Mouse (Mus musculus) common myeloid progenitor, adult 5-6 weeks (primary cell): Measurements from ENCODE around the gene Emilin2. TPM values are rescaled to one million over a fixed set of nuclear protein-coding genes. Genes with fewer than 3 reads are reported as not detected.

ENCODE experiments used
- ATAC-seq: replicated peaks from 2 replicates; pipeline ENCODE4 v1.8.0; 2016; ENCODE audit warnings: low read depth, mild to moderate bottlenecking, moderate TSS enrichment, inconsistent platforms; ENCODE audit not compliant: poor library complexity, severe bottlenecking
- total RNA-seq: library from RNA; stranded (forward); fragments of 200-1000, 187-1606 nt; gene quantifications from 2 replicates; pipeline ENCODE4 v1.2.3, GENCODE M21; 2017

Emilin2 gene
- total RNA-seq, 1 experiment from 2014 or later = 41.2 TPM

DNA sequence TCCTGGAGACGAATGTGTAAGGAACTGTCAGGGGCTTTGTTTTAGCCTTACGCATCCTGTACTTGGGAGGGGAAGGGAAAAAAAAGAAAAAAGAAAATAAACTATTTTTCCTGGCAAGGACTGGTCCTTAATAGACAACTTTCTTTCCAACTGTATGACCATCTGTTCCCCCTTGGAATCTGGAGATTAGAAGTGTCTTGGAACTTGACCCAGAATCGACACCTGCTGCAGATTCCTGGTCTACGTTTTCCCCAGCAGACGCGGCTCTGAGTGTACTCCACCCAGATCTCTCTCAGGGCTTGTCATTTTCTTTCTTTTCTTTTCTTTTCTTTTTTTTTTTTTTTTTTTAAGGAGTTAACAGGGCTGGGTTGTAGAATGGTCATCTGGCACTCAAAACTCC is 8.3 kb downstream of the Emilin2 start:
- no peak for ATAC-seq

DNA sequence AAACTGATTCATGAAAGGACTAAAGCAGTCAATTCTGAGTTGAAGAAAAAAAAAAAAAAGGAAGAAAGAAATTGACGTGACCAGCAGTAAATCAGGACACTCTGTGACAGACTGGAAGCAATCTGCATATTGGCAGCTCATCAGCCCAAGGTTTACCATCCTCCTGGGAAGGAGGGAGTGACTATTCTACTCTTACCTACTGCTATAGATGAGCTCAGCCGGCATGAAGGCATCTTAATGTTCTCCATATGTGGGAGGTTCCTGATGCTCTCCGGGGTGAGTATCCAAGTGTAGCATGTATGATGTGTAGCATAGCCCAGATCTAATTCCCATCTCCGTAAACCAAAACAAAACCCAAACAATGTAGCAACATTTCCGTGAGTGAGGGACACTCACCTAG is 10.4 kb downstream of the Emilin2 start:
- ATAC-seq = no peak

DNA sequence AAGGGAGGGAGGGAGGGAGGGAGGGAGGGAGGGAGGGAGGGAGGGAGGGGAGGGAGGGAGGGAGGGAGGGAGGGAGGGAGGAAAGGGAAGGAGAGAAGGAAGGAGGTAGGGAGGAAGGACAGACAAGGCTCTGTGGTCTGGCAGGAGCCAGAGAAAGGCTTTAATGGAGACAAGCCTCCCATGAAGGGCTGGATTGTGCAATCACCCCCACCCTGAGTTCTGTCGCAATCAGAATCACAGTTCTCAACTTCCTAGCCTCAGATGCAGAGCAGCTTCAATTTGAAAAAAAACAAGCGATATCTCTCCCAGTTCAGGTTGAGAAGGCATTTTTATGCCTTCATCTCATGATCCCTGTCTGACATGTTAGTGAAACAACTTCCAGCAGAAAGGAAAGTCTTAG is 11.4 kb downstream of the Emilin2 start:
- peak; percentile 88 for ATAC-seq

DNA sequence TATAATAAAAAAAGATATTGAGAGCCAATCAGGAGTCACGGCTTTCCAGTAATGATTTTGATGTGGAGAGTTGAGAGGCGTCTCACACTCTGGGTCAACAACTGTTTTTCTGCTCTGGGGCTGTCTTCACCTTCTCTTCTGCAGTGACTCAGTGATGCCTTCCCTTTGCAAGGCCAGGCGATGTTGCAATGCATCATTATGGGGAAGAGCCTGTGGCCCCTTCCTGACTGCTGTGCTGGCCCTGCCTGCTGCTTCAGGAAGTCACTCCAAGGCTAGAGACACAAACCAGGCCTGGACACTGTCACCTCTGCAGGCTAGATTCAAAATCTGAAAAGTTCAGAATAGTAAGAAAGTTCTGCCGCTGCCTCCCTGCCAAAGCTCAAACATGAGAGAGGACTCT is 11.9 kb downstream of the Emilin2 start:
- ATAC-seq = peak; percentile 74

DNA sequence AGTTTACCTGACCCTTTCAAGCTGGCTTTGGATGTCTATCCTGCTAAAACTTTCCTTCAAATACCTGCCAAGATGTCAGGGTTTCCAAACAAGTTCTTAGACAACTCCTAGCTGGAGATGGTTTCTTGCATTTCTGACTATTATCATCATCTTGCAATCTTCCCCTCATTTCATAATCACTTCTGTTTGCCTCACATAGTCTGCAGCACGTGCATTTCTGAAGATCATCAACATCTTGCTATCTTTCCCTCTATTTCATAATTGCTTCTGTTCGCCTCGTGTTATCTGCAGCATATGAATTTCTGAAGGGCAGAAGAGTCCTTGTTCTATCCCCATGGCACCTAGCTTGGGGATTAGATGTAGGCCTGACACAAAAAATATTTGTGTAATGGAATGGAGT is 17.2 kb downstream of the Emilin2 start:
- ATAC-seq = no peak

DNA sequence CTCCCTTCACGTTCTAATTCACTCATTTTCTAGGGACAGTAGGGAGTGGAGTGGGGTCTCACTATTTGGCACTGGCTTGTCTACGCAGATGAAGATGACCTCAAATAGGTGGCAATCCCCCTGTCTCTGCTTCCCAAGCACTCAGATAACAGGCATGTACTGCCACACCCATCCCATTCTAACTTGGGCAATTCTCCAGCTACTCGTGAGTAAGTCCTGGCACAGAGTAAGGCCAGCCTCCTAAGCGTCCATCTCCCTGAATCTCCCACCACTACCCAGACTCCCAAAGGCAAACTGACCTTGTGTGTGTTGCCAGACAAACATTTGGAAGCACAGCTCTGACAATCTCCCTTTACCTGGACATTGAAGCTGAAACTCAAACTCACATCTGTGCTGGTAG is 18.9 kb downstream of the Emilin2 start:
- no peak for ATAC-seq

DNA sequence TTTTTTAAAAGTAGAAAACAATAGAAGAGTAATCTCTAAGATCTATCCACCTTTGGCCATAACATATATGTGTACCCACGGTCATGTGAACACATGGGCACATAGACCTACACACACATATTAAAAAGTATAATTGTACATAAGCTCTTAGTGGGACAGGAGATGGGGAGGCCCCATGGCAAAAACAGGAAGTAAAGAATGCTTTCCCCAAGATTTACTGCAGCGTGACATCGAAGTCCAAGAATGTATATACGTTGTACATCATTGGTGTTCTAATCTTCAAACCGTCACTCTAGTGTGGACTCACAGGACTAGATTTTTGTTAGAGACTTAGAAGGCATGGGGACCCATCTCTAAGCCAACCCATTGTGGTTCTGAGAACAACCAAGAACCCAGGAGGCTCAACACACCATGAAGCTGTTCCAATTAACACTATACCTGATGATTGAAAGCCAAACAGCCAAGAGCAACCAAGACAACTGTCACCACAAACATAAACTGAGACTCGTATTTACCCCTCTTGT is 19.8 kb downstream of the Emilin2 start:
- no peak for ATAC-seq

DNA sequence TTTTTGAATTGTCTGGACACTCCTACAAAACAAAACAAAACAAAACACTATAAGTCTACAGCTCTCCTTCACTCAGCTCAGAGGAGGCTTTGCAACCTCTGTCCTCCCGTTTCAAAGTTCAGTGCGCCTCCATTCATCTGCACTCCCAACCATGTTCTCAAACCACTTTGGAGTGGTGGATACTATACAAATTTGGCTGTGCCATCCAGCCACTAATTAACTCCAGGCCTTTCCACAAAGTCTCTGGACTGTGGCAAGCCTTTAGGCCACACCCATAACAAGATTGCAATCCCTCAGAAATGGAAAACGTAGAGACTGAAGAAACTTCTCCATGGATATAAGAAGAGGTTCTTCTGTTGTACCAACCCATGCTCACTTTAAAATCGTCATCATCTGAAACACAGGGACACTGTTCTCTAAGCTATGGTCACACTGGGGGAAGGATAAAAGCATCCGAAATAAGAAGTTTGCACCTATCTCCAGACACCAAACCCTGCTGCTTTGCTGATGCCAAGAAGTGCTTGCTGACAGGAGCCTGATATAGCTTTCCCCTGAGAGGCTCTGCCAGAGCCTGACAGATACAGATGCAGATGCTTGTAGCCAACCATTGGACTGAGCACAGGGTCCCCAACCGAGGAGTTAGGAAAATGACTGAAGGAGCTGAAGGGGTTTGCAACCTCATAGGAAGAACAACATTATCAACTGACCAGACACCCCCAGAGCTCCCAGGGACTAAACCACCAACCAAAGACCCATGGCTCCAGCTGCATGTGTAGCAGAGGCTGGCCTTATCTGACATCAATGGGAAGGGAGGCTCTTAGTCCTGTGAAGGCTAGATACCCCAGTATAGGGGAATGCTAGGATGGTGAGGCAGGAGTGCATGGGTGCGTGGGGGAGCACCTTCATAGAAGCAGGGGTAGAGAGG is 21.0 kb downstream of the Emilin2 start:
- no peak for ATAC-seq

DNA sequence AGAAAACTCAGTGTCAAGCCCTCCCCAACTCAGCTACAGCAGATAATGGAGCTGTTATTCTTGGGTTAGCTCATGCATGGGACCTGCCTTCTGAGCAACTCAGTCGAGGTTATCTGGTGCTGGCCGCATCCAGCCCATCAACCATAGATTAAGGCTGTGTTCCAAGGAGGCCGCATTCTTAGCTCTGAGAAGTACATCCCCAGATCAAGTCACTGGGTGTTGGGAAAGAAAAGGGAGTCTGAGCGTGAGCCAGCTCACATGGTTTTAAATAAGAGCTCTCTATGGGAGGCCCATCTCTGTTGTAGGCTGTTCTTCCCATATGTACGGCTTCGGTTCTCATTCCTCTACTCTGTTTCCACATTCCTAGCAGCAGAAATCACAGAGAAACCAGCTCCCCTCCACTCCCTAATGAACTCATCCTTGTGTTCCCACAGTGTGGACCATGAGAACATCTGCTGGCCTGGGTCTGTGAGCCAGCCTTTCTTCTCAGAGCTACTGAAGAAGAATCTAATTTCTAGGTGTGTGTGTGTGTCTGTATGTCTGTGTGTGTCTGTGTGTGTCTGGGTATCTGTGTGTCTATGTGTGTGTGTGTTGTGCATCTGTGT is 22.1 kb downstream of the Emilin2 start:
- no peak for ATAC-seq

DNA sequence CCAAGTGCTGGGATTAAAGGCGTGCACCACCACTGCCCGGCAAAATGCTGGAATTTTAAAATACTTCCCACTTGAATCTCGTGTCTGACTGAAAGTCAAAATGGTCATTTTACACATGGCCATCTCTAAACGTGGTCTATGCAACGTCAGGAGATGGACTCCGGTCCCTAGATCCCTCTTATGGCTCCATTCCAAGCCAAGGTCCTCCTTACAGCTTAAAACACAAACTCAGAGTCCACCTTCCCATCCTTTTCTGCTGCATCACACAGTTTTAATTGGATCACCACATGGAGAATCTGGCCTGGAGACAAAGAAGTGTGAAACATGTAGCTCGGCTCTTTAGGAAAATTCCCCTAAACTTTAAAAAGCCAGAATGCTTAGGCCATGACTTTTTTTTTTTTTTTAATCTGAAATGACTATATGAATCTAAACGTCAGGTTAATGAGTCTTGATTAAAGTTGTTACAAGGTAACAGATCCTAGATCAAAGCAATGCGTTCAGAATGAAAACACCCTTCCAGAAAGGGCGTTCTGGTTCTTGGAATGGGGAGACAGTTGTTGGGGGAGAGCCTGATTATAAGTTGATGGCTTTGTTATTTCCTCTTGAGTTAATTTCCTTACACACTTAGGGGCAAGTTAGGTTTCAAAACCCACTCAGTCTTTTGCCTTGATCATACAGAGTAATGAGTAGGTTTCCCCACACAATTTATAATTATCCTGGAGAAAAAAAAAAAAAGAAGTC is 22.8 kb downstream of the Emilin2 start:
- ATAC-seq = no peak

DNA sequence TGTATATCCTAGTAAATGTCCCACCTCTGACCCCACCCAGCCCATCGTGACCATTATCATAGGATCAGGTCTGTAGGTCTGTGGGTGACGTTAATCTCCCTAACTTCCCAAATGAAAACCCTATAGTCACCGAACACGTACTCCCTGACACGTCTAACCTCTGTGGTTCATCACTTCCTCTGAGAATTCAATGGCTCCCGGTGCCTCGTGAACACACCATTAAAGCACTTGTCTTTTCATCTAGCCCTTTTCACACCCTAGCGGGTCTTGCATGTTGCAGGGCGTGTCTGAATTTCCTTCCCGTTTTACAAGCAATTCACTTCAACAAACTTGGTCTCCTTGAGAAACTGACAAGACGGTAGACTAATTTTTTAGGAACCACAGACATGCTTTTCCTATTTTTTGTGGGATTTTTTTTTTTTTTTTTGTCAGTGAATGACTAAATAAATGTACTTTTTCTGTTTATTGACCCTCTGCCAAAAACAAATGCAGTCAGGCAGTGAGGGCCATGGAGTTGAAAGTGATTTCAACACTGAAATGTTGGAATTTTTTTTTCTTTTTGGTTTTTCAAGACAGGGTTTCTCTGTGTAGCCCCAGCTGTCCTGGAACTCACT is 23.5 kb downstream of the Emilin2 start:
- peak; percentile 81 for ATAC-seq

DNA sequence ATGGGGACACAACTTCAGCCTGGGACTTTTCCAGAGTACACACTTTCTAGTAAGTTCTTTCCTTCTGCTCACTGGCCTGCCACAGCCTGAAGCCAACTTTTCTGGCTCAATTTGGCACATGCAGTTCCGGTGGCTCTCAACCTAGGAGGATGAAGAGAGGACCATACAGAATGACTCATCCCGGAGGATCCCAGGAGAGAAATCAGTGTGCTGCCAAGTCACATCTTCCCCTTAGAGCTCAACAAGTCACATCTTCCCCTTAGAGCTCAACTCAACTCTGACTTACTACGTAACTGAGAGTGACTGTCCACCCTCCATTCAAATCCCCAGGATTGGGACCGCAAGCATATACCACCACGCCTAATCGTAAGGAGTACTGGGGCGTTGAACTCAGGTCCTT is 24.2 kb downstream of the Emilin2 start:
- ATAC-seq = no peak

DNA sequence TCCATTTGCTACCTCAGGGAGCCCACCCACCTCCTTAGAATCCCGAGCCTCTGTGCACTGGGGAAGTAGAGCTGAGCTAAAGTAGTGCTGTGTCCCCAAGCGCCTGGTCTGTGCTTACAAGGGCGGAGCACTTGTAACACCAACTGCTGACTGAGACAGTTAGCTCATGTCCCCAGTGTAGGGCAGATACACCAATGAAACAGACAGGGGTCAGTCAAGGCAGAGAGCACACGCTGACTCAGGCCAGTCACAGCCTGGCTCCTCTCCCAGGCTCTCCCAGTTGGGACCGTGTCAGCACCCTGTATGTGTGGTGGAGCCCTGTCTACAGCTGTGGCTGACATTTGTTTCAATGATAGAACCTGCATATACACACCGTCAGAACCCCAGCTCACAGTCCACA is 25.8 kb downstream of the Emilin2 start:
- ATAC-seq = peak; percentile 11; the same call in 1 of the 2 replicates

DNA sequence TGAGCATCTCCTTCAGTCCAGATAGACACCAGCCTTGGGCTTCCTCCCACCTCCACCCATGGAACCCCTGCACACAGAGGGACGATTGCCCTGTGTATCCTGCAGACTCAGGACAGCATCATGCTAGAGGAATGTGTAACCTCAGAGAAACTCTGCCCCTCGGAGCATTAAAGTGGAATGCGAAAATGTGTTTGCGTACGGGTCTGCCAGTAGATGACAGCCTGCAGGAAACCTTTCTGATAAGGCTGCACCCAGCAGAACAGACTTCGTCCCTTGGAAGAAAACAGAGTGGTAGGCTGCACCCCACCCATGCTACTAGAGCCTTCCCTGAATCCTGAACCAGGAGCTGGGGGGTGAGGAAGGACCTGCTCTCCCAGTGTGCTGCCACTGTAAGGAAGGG is 26.9 kb downstream of the Emilin2 start:
- ATAC-seq = peak; percentile 14

DNA sequence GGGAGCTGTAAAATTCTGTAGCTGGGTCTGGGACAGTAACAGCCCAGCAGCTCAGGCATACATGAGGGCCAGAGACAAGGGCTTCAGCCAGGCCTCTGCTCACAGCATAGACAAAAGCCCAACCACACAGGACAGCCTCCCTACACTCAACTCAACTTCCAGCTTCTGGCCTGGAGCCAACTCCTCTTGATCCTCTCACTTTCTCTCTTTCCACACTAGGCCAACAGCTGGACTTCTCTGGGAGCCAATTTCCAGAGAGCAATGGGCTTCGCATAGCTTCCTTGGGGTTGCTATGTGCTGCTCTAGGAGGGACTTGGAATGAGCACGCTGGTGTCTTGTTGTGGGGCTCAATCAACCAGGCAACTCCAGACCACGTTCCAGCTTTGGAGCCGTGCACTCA is 28.5 kb downstream of the Emilin2 start:
- ATAC-seq = no peak

DNA sequence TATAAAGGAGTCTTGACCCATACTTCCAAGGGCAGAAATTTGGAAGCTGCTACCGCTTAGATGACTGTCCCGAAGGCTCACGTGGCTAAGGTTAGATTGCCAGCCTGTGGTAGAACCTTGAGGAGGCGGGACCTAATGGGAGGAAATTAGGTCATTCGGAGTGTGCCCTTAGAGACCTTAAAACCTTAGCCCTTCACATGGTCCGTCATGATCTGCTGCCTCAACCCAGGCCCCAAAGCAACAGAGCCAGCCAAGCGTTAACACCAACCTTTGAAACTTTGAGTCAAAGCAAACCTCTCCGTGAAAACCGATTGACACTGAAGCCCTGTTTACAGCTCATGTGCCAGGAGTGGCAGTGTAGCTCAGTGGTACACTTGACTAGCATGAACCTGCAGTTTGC is 29.1 kb downstream of the Emilin2 start:
- ATAC-seq = no peak

DNA sequence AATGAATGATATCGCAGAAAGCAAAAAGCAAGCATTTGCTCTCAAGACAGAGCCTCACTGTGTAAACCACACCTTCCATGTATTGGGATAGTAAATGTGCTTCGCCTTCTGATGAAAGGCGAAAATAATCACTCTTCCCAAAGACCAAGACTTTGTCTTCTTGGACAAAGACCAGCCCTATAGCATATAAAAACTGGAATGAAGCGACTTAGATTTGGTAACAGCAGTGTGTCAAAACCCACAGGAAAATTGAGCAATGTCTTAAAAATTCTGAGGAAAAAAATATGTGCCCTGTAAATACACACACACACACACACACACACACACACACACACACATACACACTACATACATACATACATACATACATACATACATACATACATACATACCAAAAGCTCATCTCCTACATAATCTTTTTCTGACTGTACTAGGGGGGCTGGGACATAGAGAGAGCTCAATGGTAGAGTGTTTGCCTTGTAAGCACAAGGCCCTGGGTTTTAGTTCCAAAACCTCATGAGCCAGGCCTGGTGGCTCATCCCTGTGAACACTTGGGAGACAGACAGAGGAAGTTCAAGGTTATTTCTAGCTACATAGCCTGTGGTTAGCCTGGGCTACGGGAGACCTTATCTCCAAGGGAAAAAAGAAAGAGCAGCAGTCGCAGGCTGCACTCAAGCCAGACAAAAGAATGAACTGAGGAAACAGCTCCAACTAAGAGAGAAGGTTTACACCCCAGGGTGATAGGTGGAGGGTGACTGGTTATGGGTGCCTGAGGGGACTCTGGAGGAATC is 33.9 kb downstream of the Emilin2 start:
- ATAC-seq = peak; percentile 58

DNA sequence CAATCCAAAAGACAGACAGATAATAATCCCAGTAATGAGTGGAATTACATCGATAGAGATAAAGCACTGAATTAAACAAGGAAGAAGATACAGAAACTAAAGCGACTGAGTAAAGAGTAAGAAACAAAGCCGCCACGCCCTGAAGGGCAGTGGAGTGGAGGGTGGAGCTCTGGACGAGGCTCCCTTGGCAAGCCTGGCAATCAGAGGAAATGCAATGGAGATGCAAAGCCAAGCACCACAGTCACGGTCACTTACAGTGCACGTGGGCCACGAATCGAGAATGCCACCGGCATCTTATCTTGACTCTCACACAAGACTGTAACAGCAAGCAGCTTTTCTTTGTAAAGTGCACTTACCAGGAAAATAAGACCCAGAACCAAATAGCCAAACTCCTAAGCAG is 35.0 kb downstream of the Emilin2 start:
- peak; percentile 57 for ATAC-seq

DNA sequence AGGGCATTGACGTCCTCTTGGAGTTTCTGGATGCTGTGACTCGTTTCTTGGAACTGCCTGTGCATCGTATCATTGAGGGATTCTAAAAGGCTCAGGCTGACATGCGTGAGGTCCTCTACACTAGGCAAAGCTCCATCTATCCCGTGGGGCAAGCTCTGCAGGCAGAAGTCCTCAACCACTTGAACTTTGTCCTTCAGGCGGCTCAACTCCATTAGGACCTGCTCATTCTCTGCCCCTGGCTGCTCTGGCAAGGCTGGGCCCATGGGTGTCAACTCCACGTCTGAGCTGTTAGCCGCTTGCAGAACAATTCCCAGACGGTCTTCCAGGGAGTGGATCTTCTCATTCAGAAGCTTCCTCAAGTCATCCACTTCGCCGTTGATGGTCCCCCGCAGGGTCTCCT is 37.9 kb downstream of the Emilin2 start:
- no peak for ATAC-seq

DNA sequence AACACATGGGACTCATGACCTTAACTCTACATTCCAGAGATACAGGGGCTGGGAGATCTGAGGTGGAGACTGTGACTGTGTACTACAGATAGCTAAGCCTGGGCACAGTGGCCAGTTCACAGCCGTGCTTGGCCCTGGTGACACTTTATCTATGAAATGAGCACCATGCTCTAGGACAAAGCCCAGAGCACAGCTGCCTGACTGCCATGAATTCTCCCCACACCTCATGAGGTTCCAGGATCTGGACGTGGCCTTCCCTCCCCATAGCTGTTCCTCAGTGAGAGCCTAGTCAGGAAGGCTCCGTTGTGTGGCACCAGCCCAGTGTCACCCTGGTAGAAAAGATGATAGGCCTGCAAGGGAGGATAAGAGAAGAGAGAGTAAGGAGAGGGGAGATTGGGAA is 43.2 kb downstream of the Emilin2 start:
- ATAC-seq = no peak
